Mouse (Mus musculus): ENCODE results near the gene Clvs2.

Gene Clvs2

DNA sequence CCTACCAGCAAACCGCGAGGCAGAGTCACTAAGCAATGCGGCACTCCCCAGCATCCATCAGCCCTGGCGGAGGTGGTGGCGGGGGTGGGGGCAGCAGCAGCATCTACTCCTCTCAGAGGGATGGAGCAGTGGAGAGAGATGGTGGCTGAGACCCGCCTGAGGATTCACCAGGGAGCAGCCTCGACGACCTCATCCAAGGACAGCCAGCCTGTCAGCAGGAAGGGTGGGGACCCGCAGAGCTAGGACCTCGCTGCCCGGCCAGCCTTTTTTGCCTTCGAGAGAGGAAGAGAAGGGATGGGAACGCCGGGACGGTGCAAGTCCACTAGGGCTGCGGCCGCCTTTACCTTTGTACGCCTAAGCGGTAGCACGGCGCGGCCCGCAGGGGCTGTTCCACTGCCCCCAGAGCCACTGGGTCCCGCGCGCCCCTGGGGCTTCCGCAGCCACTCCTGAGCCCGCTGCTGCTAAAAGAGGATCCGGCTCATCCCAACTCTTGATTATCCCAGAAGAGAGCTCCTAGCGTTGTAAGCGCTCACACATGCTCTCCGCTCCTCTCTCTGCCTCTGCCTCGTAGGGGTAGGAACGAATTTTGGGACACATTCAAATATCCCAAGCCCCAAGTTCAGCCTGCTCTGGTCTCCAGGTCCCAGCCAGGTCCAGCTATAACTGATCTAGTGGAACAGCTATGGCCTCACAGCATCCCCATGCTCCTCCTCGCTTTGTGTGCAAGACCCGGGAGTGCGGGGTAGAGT lies at the start of gene Clvs2:
Gene Clvs2, minus strand, starts transcription at position 639 of the 749 bp plus-strand sequence.
- peak; percentile 11 for DNase-seq

DNA sequence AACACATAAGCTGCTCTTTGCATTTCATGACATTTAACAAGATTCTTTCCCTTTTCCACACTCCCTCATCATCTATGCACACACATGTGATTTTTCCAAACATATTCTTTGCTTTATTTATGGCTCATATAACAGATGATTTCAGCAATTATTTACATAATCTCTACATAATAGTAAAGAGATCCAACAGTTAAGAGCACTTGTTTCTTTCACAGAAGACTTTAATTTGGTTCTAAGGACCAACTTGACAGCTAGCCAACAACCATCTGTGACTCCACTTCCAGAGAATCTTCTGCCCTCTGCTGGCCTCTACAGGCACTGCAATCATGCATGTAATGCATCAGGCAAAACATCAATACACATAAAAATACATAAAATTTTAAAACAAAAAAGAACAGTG lies 28.6 kb upstream of the Clvs2 start:
- DNase-seq: no peak

DNA sequence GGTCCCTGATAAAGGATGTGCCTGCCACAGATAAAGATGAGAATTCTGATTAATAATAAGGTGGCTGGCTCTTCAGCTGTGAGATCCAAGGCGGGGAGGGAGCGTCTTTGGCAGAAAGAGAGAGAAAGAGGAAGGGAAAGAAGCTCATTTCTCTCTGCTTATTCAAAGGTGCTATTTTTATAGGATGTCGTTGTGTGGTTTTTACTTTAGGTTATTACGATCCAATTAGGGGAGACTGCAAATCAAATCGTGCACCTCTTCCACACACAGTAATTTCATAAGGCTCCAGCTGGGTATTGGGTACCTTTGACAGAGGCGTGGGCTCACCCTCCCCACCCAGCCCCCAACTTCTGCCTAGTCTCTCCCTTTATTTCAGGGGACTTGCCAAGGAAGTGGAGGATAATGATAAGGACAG lies 985 bp downstream of the Clvs2 start:
- DNase-seq: no peak

DNA sequence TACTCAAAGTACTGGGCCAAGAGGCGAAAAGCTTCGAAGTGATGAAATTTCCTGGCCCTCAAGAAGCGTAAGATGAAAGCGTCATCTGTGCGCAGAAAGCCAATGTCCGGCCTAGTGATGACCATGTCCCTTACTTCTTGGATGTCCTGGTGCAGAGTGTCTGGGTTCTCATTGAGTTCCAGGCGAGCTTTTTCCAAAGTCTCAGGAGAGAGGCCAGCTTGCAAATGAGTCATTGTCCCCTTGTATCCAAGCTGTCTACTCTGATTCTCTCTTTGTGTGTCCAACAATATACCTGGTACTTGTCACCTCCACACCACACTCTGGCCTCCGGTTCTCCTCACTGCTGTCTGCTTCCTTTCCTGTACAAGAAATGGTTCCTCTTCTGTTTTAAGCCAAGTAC lies 1.9 kb downstream of the Clvs2 start:
- no peak for DNase-seq

DNA sequence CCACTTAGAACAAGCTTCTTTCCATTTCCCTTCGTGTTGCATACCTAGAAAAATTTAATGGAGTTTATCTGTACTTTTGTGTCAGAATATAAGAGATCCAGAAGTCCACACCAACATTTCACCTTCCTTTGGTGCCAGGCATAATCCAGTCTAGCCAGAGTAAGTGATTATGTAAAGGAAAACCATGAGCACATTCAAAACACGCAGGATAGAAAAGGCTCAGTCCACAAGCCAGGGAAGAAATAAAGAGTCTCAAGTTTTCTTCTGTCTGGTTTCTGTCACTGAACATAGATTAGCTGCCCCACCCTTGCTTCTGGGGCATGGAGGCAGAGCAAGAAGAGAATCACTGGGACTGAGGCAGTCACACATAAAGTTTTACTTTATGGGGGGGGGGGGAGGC lies 8.4 kb downstream of the Clvs2 start:
- DNase-seq: no peak

DNA sequence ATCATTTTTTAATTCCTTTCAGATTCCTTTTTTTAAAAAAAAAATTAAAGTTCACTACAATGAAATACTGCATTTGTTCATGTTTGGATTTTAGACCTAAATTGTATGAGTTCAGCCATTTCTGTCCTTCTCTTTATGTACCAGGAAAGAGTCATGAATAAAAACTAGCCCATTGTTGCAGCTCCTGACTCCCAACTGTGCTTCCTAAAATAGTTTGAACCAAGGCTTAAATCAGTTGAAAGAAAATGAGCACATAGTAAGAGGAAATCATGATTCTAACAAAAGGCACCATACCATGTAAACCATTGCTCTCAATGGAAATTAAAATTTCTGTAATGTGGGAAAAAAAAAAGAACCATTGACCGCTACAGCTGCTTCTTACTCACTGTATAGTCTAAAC lies 11.4 kb downstream of the Clvs2 start:
- no peak for DNase-seq

DNA sequence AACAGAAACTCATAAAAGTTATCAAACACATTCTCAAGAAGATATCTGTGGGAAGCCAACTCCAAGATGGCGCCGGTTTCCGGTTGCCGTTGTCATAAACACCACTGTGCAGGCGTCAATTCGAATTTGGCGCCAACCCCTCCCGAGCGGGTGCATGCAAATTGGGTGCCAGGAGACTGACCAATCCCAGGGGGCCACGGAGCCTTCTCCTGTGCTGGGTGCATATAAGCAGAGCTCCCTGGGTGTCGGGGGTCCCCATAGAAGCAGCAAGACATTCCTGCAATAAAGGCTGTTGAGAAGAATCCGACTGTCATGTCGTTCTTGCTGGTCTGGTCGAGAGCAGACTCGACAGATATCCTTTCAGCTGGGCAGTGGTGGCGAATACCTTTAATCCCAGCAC lies 31.8 kb downstream of the Clvs2 start:
- DNase-seq: no peak

DNA sequence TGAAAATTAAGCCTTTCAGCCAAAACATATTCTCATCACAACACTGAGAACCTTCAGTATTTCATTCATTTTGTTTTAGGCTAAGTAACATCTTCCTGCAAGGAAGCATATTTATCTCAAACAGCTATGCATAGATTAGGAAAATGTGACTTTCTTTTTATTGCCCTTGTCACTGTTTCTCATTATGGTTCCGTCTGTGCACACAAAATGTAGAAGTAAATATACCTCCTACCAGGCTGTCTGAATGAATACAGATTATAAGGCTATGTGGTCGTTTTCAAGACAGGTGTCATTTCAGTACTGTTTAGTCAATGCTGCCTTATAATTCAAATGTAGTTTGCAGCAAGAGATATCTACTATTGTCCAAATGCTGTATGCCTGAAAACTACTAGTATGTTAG lies 35.8 kb downstream of the Clvs2 start:
- no peak for DNase-seq

DNA sequence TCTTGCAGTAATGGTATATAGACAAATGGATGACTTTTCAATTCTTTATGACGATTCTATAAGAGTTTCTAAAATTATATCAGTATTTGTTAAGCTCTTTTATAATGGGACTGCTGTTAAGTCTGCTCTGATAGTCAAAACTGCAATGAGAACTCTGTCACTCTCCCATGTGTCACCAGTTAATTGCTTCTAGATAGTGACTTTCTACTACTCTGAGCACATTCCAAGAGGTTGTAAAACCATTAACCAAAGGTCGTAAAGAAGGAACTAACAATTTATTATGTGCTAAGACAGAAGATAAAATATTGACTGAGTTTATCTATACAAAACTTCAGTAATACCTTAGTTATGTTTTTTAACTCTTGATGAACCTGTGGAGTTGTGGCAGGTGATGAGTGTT lies 37.5 kb downstream of the Clvs2 start:
- DNase-seq: no peak

DNA sequence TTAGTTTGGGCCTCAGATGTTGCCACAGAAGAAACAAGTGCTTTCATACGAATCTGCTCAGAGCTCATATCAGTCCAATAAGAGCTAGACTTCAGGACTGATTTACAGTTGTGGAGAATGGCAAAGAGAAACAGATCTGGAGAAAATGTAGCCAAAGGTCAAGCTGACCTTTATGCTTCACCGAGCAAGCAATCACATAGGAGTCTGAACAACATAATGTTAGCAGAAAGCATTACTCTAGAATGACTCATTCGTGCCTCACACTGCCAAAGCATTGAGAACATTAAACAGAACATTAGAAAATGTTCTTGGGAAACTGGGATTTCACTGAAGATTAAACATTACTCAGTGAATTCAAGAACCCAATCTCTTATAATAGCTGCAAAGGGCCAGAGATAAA lies 66.5 kb downstream of the Clvs2 start:
- no peak for DNase-seq

DNA sequence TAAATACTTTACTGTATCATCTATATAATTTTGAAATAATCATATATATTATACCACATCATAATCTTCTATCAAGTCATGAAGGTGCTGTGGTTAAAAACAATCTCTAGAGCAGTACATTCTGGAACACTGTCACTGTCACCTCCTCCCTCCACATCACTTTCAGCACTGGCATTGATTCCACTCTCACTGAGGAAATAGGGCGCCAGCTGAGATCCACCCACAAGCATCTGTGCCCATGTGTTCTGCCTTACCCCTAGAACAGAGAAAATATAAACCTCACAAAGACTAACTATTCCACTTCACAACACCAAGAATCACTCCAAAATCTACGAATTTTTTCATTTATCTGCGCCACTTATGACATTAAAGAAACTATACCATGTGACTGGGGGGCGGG lies 84.2 kb downstream of the Clvs2 start:
- DNase-seq: no peak
